Mouse (Mus musculus) heart, adult 2 months (tissue): ENCODE measurements at regions not wholly inside any gene's neighbourhood (a gene's known extent, or its start where the extent isn't known, plus 50 kb on each side); places are given as distances from the start of the nearest gene placed in this dataset.

Source experiments
- CTCF ChIP-seq: fragments of 200-600 bp; IDR thresholded peaks from 2 replicates; pipeline ENCODE4 v1.8.1; 2022; ENCODE audit warnings: antibody characterized with exemption, mild to moderate bottlenecking, moderate library complexity
- EP300 ChIP-seq: fragments of 200-500 bp; IDR thresholded peaks from 2 replicates; pipeline ENCODE4 v1.6.1; 2011; ENCODE audit warnings: low read depth, low read length, control low read depth; ENCODE audit not compliant: insufficient read depth
- POLR2A ChIP-seq: fragments of 200-500 bp; IDR thresholded peaks from 2 replicates; pipeline ENCODE4 v1.6.1; 2011; ENCODE audit warnings: mild to moderate bottlenecking, low read depth, low read length, control low read depth; ENCODE audit not compliant: insufficient read depth

DNA sequence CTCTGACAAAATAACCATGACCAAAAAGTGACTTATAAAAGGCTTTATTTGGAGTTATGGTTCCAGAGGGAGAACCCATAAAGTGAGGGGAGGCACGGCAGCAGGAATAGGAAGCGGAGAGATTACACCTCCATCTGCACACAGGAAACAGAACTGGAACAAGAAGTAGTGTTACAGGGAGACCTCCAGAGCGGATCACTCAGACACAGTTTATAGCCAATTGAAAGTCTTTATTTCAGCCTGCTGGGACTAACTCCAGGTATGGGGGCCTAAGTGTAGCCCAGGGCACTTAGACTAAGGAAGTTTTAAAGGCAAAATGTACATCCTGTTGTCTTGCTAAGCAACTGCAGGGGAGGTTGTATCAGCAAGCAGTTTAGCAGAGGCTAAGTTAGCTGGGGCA lies 195.1 kb upstream of the Col8a1 start:
- no peak for TF ChIP-seq EP300
- TF ChIP-seq CTCF: no peak
- TF ChIP-seq POLR2A: no peak
